Mouse (Mus musculus): Measurements from ENCODE around the gene Vmn1r122.
"Not testable (repeated sequence)": the region's sequence is repeated elsewhere in the genome, so short reads cannot be mapped to it uniquely, and the experiment has no call there.

DNA sequence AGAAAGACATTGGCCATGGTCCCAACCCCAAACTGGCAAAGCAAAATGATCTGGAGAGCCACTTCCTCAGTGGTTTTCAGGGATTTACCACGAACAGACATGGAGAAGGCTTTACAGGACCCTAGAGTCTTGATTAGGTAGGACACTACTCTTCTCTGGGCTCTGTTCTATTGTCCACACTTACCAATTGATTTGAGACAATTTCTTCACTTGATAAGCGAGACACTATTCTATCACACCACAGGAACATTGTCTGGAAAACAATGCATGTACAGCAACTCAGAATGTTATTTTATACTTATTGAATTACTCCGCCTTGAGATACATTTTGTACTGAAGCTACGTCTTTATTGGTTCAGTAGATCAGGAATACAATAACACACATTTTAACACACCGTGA is 35.5 kb downstream of the Vmn1r122 start, which contains the start of gene Vmn1r121:
- not testable (repeated sequence) for TF ChIP-seq CTCF (IDR thresholded peaks at IDR 0.05; ENCODE audit: low read depth); EP300 (optimal IDR thresholded peaks at IDR 0.05)
